Mouse (Mus musculus): Measurements from ENCODE around the gene Nhsl1. TPM values are rescaled to one million over a fixed set of nuclear protein-coding genes. Genes with fewer than 3 reads are reported as not detected.
A peak's percentile ranks its signal among the peaks of the same experiment; 100 is the strongest.

Gene Nhsl1
- total RNA-seq (2021): 10 to 100 TPM; 20.2 to 21.6 TPM
- long read RNA-seq, experiment 1, partial matches to known transcripts: 9 of 9 reads
- long read RNA-seq, experiment 1, other reads (novel, unspliced or antisense): 0 of 9 reads
- long read RNA-seq, experiment 2: 0 reads

DNA sequence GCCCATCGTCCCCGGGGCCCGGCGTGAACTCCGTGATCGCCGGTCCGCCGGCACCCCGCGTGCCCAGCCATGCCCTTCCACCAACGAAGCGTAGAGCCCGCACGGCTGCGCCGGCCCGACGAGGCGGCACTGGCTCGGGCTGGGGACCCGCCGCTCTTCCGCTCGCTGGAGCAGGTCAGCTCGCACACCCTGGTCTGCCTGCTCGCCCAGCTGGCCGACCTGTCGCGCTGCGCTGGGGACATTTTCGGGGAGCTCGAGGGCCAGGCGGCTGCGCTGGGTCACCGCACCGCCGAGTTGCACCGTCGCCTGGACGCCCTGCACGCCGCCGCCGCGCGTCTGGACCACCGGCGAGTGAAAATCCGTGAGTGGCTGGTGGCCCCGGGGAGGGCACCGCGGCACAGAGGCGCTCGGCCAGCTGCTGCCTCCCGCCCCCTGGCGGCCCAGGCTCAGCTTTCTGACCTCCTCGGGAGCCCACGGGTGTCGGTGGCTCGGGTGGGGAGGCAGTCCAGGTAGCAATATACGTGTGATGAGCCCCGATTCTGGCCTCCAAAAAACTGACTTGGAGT is at the start of gene Nhsl1:
Gene Nhsl1 (plus strand): TSS at position 70 of the 566 bp plus-strand sequence.
- peak; percentile 80 for DNase-seq
- intact Hi-C loops (cut with DNase I): loop anchor here (2.0 to 5.0 kb wide), 3 partner anchors 70 to 208 kb away; no protein-coding TSS in a partner anchor

DNA sequence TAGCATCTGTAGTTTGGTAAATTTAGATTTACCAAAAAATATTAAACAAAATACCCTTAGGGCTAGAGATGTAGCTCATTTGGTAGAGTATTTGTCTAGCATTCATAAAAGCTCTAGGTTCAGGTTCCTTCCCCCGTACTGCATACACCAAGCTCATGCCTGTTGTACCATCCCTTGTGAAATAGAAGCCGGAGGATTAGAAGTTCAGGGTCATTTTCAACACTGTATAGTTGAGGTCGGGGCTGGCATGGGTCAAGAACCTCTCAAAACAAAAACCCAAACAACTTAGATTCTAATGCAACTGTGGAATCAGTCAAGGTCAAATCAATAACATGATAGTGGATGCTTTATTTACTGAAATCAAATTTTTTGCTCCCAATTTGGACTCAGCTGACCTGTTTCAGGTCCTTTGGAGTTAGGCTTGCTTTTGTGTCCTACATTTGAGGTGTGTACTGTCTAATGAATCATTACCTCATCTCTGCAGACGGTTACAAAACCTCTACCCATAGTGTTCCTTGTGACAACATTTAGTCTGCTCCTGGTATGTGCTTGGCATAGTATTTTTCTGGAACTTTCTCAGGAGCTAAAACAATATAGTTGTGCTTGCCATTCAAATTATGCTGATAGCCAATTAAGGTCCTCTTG is 42.6 kb upstream of the Nhsl1 start:
- intact Hi-C loops (cut with DNase I): no loop called here
- no peak for DNase-seq

- intact Hi-C loops (cut with DNase I): no loop called here
- DNase-seq: no peak
These were observed 34.8 kb upstream of the Nhsl1 start for GRCm38 (mm10) chr10:18283991-18284390.

- DNase-seq: no peak
- intact Hi-C loops (cut with DNase I): no loop called here
These were observed 29.3 kb upstream of the Nhsl1 start for GRCm38 (mm10) chr10:18289512-18289911.

- DNase-seq: no peak
- intact Hi-C loops (cut with DNase I): no loop called here
These were observed 13.7 kb upstream of the Nhsl1 start for GRCm38 (mm10) chr10:18305106-18305505.

DNA sequence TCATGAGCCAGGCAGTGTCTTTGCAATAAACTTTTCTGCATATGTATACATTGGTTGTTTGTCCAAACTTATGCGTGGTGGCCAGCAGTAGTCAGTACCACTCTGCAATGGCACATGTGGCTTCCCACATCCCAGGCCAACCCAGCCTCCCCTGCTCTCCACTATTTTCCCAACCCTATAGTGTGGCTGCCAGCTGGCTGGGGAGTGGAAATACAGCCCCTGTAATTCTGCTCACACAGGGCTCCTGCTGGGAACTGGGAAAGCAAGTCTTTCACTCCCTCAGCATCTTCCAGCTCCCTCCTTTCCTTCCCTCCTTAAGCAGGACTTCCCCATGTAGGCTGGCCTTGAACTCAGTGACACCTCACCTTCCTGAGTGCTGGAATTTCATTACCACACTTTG is 3.7 kb upstream of the Nhsl1 start:
- DNase-seq: no peak
- intact Hi-C loops (cut with DNase I): loop anchor here (5.0 kb wide), 2 partner anchors 78 to 212 kb away; no protein-coding TSS in a partner anchor

- no peak for DNase-seq
- intact Hi-C loops (cut with DNase I): loop anchor here (5.0 kb wide), 2 partner anchors 80 to 210 kb away; no protein-coding TSS in a partner anchor
These were observed 1.3 kb upstream of the Nhsl1 start for GRCm38 (mm10) chr10:18317521-18317920.

- intact Hi-C loops (cut with DNase I): loop anchor here (2.0 to 5.0 kb wide), 3 partner anchors 71 to 209 kb away; no protein-coding TSS in a partner anchor
- DNase-seq: peak; percentile 72 to 79
These were observed 547 bp upstream of the Nhsl1 start for GRCm38 (mm10) chr10:18317961-18318915.

GRCm38 (mm10) chr10:18319691-18320090 is 906 bp downstream of the Nhsl1 start:
- intact Hi-C loops (cut with DNase I): loop anchor here (2.0 to 5.0 kb wide), 3 partner anchors 69 to 208 kb away; no protein-coding TSS in a partner anchor

DNA sequence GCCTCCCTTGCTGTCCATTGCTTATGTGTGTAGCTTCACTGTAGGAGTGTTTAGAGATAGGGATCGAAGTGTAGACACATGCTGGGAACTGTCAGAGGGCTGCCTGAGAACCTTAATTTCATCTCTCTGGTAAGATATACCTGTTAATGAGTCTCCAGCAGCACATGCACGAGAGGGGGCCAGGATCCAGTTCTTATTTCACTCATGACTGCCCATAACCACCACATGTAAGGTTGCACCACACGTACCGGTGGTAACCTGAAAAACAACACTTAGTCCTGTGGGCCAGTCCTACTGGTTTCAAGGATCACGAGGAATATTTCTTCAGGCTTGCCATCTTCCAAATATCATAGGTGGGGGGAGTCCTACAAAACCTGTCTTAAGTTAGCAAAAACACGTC is 3.1 kb downstream of the Nhsl1 start:
- intact Hi-C loops (cut with DNase I): no loop called here
- DNase-seq: no peak

More at GRCm38 (mm10) chr10:18319691-18320090, 906 bp downstream of the Nhsl1 start:
- no peak for DNase-seq

GRCm38 (mm10) chr10:18323701-18324100 is 4.9 kb downstream of the Nhsl1 start:
- no peak for DNase-seq
- intact Hi-C loops (cut with DNase I): no loop called here

DNA sequence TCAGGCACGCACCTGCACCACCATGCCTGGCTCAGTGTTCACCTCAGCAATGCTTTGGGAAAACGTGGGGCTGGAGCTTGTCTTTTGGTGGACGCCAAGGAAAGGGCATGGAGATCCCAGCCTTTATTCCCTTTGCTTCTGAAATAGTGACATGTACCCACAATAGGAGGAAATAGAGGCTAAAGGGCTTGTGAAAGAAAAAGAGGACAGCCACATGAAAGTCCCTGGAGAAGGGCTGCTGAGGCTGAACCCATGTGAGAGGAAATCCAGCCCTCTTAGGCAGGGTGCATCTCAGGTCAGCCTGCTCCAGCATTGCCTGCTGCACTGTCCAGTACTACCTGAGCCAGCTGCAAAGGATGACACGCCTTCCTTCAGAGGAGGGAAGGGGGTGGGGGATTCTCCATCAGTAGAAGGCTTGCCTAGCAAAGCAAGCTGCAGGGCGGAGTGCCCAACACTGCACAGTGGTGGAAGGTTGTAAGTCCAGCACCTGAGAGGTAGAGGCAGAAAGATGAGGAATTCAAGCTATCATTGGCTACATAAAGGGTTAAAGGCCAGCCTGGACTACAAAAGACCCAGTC is 9.6 kb downstream of the Nhsl1 start:
- no peak for DNase-seq
- intact Hi-C loops (cut with DNase I): no loop called here

DNA sequence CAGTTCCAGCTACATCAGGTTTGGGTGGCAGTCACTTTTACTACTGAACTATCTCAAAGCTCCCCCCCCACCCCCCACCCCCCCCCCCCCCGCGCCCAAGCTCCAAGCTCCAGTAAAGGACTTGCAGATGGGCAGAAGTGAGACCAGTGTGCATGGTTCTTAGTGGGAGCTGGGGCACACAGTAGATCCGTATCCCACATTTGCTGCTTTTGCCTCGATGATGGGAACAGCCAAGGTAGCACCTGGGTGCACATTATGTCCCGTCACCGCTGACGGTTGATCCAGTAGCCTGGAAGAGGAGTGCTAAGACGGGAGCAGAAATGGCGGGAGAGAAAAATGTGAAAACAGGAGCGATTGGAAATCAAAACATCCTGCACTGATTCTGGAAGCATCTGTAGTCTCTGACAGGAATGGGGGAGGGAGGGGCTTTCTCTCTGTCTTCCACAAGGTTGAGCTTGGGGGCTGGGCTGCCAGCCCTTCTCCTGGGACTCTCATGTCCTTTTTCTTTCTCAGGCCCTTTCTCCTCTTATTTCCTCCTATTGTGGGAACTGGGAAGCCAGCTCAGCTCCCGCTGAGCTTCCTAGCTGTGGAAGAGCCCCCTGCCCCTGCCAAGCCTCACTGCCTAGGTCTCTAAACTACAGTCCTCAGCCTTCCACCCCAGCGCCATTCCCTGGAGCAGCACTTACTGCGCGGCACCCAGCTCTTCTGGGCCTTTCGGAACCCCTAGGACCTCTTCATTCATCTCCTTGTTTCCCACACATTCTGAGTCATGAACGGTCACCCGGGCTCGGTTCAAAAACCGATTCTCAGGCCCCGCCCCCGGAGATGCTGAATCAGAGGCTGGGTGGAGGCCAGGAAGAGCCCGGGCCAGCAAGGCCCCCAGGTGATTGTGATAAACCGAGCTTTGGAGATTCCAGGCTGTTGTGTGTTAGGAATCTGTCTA is 10.6 kb downstream of the Nhsl1 start:
- intact Hi-C loops (cut with DNase I): no loop called here
- DNase-seq: peak; percentile 55 to 65

DNA sequence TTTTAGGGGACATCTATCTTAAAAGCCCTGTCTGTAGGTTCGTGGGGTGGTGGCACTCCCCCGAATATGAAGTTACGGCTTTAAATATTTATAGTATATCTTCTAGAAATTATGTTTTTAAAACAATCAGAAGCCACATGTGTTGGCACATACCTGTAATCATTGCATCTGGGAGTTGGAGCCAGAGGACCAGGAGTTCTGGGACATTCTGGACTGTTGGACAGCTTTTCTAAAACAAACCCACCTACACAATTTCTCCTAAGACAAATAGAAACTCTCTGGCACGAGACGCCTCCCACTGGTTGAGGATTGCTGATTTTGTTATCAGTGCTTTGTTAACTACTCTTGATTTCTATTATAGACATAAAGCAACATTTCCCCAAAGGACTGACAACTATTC is 11.7 kb downstream of the Nhsl1 start:
- DNase-seq: no peak

GRCm38 (mm10) chr10:18333575-18333974 is 14.8 kb downstream of the Nhsl1 start:
- no peak for DNase-seq
- intact Hi-C loops (cut with DNase I): no loop called here

More for the DNA sequence above, 11.7 kb downstream of the Nhsl1 start:
- intact Hi-C loops (cut with DNase I): no loop called here

DNA sequence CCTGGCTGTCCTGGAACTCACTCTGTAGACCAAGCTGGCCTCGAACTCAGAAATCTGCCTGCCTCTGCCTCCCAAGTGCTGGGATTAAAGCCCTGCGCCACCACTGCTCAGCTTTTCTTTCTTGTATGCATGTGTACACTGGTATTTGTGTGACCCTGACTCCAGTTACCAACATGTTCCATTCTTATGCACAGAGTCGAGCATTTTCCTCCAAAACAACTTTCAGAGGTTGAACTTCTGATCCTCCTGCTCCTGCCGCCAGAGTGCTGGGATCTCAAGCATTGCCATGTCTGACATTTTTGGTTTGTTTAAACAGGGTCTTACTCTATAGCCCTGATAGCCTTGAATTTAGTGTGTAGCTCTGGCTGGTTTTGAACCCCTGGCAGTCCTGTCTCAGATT is 15.4 kb downstream of the Nhsl1 start:
- no peak for DNase-seq
- intact Hi-C loops (cut with DNase I): no loop called here

- no peak for DNase-seq
- intact Hi-C loops (cut with DNase I): no loop called here
These were observed 15.9 kb downstream of the Nhsl1 start for GRCm38 (mm10) chr10:18334734-18335133.

GRCm38 (mm10) chr10:18337725-18338124 is 18.9 kb downstream of the Nhsl1 start:
- DNase-seq: no peak
- intact Hi-C loops (cut with DNase I): no loop called here

DNA sequence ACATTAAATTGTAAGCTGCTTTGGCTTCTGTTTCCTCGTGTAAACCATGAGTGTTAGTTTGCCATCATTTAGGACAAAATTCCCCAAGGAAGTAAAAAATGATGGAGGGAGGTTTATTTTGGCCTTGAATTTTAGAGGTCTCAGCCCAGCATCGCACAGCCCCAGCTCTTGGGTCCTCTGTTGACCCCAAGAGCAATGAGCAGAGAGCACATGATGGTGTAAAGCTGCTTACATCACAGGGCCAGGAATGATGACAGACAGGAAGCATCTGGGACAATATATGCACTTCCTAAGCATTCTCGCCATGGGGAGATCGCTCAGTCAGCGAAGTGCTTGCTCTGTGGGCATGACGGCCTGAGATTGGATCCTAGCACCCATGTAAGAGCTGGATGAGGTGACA is 20.6 kb downstream of the Nhsl1 start:
- DNase-seq: no peak
- intact Hi-C loops (cut with DNase I): no loop called here
